Mouse (Mus musculus) embryonic facial prominence, embryonic 13.5 days (tissue): ENCODE results near the gene Eif2d. TPM values are rescaled to one million over a fixed set of nuclear protein-coding genes. Genes with fewer than 3 reads are reported as not detected.

ENCODE experiments used
- ATAC-seq: fragments of 200-750 bp; cut with Nextera tagmentation; 2 replicates; pipeline ENCODE4 v1.8.0; 2017; ENCODE audit warnings: low read depth; ENCODE audit not compliant: insufficient number of reproducible peaks, insufficient read depth, low FRiP score, low TSS enrichment
- H3K27ac ChIP-seq: fragments of 300-500 bp; sonication (generic); 2 replicates; pipeline ENCODE4 v1.5.1; 2015; ENCODE audit warnings: moderate library complexity, mild to moderate bottlenecking, inconsistent platforms
- H3K27me3 ChIP-seq: fragments of 300-500 bp; sonication (generic); 2 replicates; pipeline ENCODE4 v1.6.1; 2015; ENCODE audit warnings: mild to moderate bottlenecking, inconsistent platforms
- H3K36me3 ChIP-seq: fragments of 300-500 bp; sonication (generic); 2 replicates; pipeline ENCODE4 v1.6.1; 2015; ENCODE audit warnings: mild to moderate bottlenecking, inconsistent platforms
- H3K4me1 ChIP-seq: fragments of 300-500 bp; sonication (generic); 2 replicates; pipeline ENCODE4 v1.6.1; 2015; ENCODE audit warnings: inconsistent platforms
- H3K4me2 ChIP-seq: fragments of 300-500 bp; sonication (generic); 2 replicates; pipeline ENCODE4 v1.6.1; 2015; ENCODE audit warnings: moderate library complexity, mild to moderate bottlenecking, inconsistent platforms
- H3K4me3 ChIP-seq: fragments of 300-500 bp; sonication (generic); 2 replicates; pipeline ENCODE4 v1.5.1; 2015; ENCODE audit warnings: mild to moderate bottlenecking, inconsistent platforms
- H3K9ac ChIP-seq: fragments of 300-500 bp; sonication (generic); 2 replicates; pipeline ENCODE4 v1.6.1; 2015; ENCODE audit warnings: mild to moderate bottlenecking, inconsistent platforms
- H3K9me3 ChIP-seq: fragments of 300-500 bp; sonication (generic); 2 replicates; pipeline ENCODE4 v1.6.1; 2016; ENCODE audit warnings: inconsistent platforms
- WGBS: fragments of 180-500 bp; shearing (Covaris S2); methylation state at CpG from one replicate; pipeline ENCODE4 v1.1.7; 2015; ENCODE audit warnings: mixed read lengths; 5-methylcytosine and 5-hydroxymethylcytosine counted together
- polyA plus RNA-seq: library from polyadenylated mRNA; unstranded; fragments of >200 nt; fragmentation: Nextera tagmentation; extraction: Ambion mirVana; gene quantifications from 2 replicates; pipeline ENCODE4 v1.2.1, GENCODE M21; 2015

Eif2d gene
- polyA plus RNA-seq, 1 experiment from 2014 or later = 68.7 TPM

- Histone ChIP-seq H3K9ac (no peak overlapping the region), H3K4me1 (peaks cover 3% of the 10 kb centered on the region; the same call in 1 of the 2 replicates), H3K4me3 (no peak overlapping the region), H3K4me2 (no peak overlapping the region), H3K9me3 (no peaks in the 10 kb centered on the region), H3K27me3 (no peaks in the 10 kb centered on the region), H3K36me3 (no peaks in the 10 kb centered on the region), H3K27ac (no peak overlapping the region)
- WGBS = 83% methylated on average over 6 of the region's 6 CpGs
- no peak for ATAC-seq
Observed at GRCm38 (mm10) chr1:131186995-131187394, 34.0 kb downstream of the Eif2d start.

GRCm38 (mm10) chr1:131187856-131188255 lies 34.9 kb downstream of the Eif2d start:
- Histone ChIP-seq H3K4me1 (peaks cover 3% of the 10 kb centered on the region; the same call in 1 of the 2 replicates), H3K4me3 (no peak overlapping the region), H3K4me2 (no peak overlapping the region), H3K27me3 (no peaks in the 10 kb centered on the region), H3K9ac (no peak overlapping the region), H3K36me3 (no peaks in the 10 kb centered on the region), H3K27ac (no peak overlapping the region), H3K9me3 (no peaks in the 10 kb centered on the region)
- WGBS = 90% methylated on average over 5 of the region's 5 CpGs
- no peak for ATAC-seq

- WGBS = 94% methylated on average over 5 of the region's 5 CpGs
- no peak overlapping the region for H3K27ac ChIP-seq
- no peak overlapping the region for H3K9ac ChIP-seq
- ATAC-seq = no peak
- no peaks in the 10 kb centered on the region for H3K36me3 ChIP-seq
- no peaks in the 10 kb centered on the region for H3K9me3 ChIP-seq
- H3K4me3 ChIP-seq = no peak overlapping the region
- H3K4me1 ChIP-seq = peaks cover 3% of the 10 kb centered on the region; the same call in 1 of the 2 replicates
- no peaks in the 10 kb centered on the region for H3K27me3 ChIP-seq
- no peak overlapping the region for H3K4me2 ChIP-seq
Observed at GRCm38 (mm10) chr1:131188655-131189054, 35.7 kb downstream of the Eif2d start.

- H3K4me1 ChIP-seq = no peaks in the 10 kb centered on the region
- H3K4me2 ChIP-seq = no peak overlapping the region
- ATAC-seq = no peak
- H3K27ac ChIP-seq = no peak overlapping the region
- H3K36me3 ChIP-seq = no peaks in the 10 kb centered on the region
- no peaks in the 10 kb centered on the region for H3K9me3 ChIP-seq
- 41% methylated on average over 3 of the region's 3 CpGs for WGBS
- no peaks in the 10 kb centered on the region for H3K27me3 ChIP-seq
- H3K4me3 ChIP-seq = no peak overlapping the region
- no peak overlapping the region for H3K9ac ChIP-seq
Observed at GRCm38 (mm10) chr1:131193746-131194145, 40.8 kb downstream of the Eif2d start.

- H3K27me3 ChIP-seq = no peaks in the 10 kb centered on the region
- no peaks in the 10 kb centered on the region for H3K9me3 ChIP-seq
- H3K4me1 ChIP-seq = peaks cover 11% of the 10 kb centered on the region
- H3K27ac ChIP-seq = no peak overlapping the region
- no peak for ATAC-seq
- no peaks in the 10 kb centered on the region for H3K36me3 ChIP-seq
- H3K4me3 ChIP-seq = no peak overlapping the region
- H3K4me2 ChIP-seq = no peak overlapping the region
- H3K9ac ChIP-seq = no peak overlapping the region
- WGBS = 78% methylated on average over 7 of the region's 7 CpGs
Observed at GRCm38 (mm10) chr1:131195653-131196052, 42.7 kb downstream of the Eif2d start.

GRCm38 (mm10) chr1:131196107-131196506 lies 43.1 kb downstream of the Eif2d start:
- no peak for ATAC-seq
- peaks cover 15% of the 10 kb centered on the region for H3K4me1 ChIP-seq
- H3K4me3 ChIP-seq = no peak overlapping the region
- no peaks in the 10 kb centered on the region for H3K36me3 ChIP-seq
- no peak overlapping the region for H3K4me2 ChIP-seq
- no peaks in the 10 kb centered on the region for H3K27me3 ChIP-seq
- H3K27ac ChIP-seq = no peak overlapping the region; the same call in 1 of the 2 replicates
- no peaks in the 10 kb centered on the region for H3K9me3 ChIP-seq
- H3K9ac ChIP-seq = no peak overlapping the region
- 47% methylated on average over 2 of the region's 2 CpGs for WGBS

GRCm38 (mm10) chr1:131198417-131198960 lies 45.5 kb downstream of the Eif2d start:
- Histone ChIP-seq H3K36me3 (no peaks in the 10 kb centered on the region), H3K27ac (no peak overlapping the region), H3K27me3 (peaks cover 3% of the 10 kb centered on the region; the same call in 1 of the 2 replicates), H3K4me3 (no peak overlapping the region), H3K9ac (no peak overlapping the region), H3K9me3 (no peaks in the 10 kb centered on the region), H3K4me1 (peaks cover 24% of the 10 kb centered on the region), H3K4me2 (no peak overlapping the region)
- ATAC-seq = no peak
- WGBS = 66% methylated on average over 9 of the region's 9 CpGs

GRCm38 (mm10) chr1:131199118-131199821 lies 46.3 kb downstream of the Eif2d start:
- H3K4me2 ChIP-seq = no peak overlapping the region
- WGBS = 80% methylated on average over 18 of the region's 18 CpGs
- no peak for ATAC-seq
- H3K9me3 ChIP-seq = no peaks in the 10 kb centered on the region
- H3K27ac ChIP-seq = no peak overlapping the region
- H3K4me1 ChIP-seq = peaks cover 24% of the 10 kb centered on the region
- H3K36me3 ChIP-seq = no peaks in the 10 kb centered on the region
- H3K9ac ChIP-seq = no peak overlapping the region
- no peak overlapping the region for H3K4me3 ChIP-seq
- H3K27me3 ChIP-seq = peaks cover 3% of the 10 kb centered on the region; the same call in 1 of the 2 replicates

- no peak for ATAC-seq
Observed at GRCm38 (mm10) chr1:131199976-131200375, 47.0 kb downstream of the Eif2d start.

GRCm38 (mm10) chr1:131200588-131200987 lies 47.6 kb downstream of the Eif2d start:
- H3K27ac ChIP-seq = 0 out of 2 replicates have a peak overlapping the region, but pooled peaks have one; percentile 17
- H3K4me2 ChIP-seq = no peak overlapping the region
- H3K4me1 ChIP-seq = peaks cover 24% of the 10 kb centered on the region
- no peaks in the 10 kb centered on the region for H3K36me3 ChIP-seq
- ATAC-seq = peak; percentile 35; the same call in 1 of the 2 replicates
- H3K4me3 ChIP-seq = no peak overlapping the region
- no peaks in the 10 kb centered on the region for H3K9me3 ChIP-seq
- peaks cover 3% of the 10 kb centered on the region; the same call in 1 of the 2 replicates for H3K27me3 ChIP-seq
- no peak overlapping the region for H3K9ac ChIP-seq
- 36% methylated on average over 10 of the region's 10 CpGs for WGBS

More at GRCm38 (mm10) chr1:131199976-131200375, 47.0 kb downstream of the Eif2d start:
- Histone ChIP-seq H3K9ac (no peak overlapping the region), H3K36me3 (no peaks in the 10 kb centered on the region), H3K27me3 (peaks cover 3% of the 10 kb centered on the region; the same call in 1 of the 2 replicates), H3K27ac (0 out of 2 replicates have a peak overlapping the region, but pooled peaks have one; percentile 13), H3K4me3 (no peak overlapping the region), H3K4me1 (peaks cover 24% of the 10 kb centered on the region), H3K9me3 (no peaks in the 10 kb centered on the region), H3K4me2 (no peak overlapping the region)
- 58% methylated on average over 12 of the region's 12 CpGs for WGBS

GRCm38 (mm10) chr1:131201391-131201790 lies 48.4 kb downstream of the Eif2d start:
- WGBS = 75% methylated on average over 4 of the region's 4 CpGs
- H3K36me3 ChIP-seq = no peaks in the 10 kb centered on the region
- H3K9me3 ChIP-seq = no peaks in the 10 kb centered on the region
- H3K4me2 ChIP-seq = no peak overlapping the region
- H3K27me3 ChIP-seq = peaks cover 3% of the 10 kb centered on the region; the same call in 1 of the 2 replicates
- ATAC-seq = no peak
- no peak overlapping the region for H3K9ac ChIP-seq
- H3K4me3 ChIP-seq = no peak overlapping the region
- 0 out of 2 replicates have a peak overlapping the region, but pooled peaks have one; percentile 17 for H3K27ac ChIP-seq
- peaks cover 24% of the 10 kb centered on the region for H3K4me1 ChIP-seq

GRCm38 (mm10) chr1:131204461-131204860 lies 51.5 kb downstream of the Eif2d start:
- no peak overlapping the region for H3K4me2 ChIP-seq
- no peaks in the 10 kb centered on the region for H3K9me3 ChIP-seq
- H3K27ac ChIP-seq = no peak overlapping the region
- H3K27me3 ChIP-seq = peaks cover 3% of the 10 kb centered on the region; the same call in 1 of the 2 replicates
- H3K4me3 ChIP-seq = no peak overlapping the region
- ATAC-seq = no peak
- peaks cover 26% of the 10 kb centered on the region for H3K4me1 ChIP-seq
- H3K9ac ChIP-seq = no peak overlapping the region
- 64% methylated on average over 8 of the region's 8 CpGs for WGBS
- H3K36me3 ChIP-seq = no peaks in the 10 kb centered on the region
